Mouse (Mus musculus) liver, embryonic 16.5 days (tissue): ENCODE results near the gene Smc5. TPM values are rescaled to one million over a fixed set of nuclear protein-coding genes. Genes with fewer than 3 reads are reported as not detected.
A peak's percentile ranks its signal among the peaks of the same experiment; 100 is the strongest.

Experiments
- ATAC-seq: fragments of 200-750 bp; cut with Nextera tagmentation; 2 replicates; pipeline ENCODE4 v1.8.0; 2017; ENCODE audit warnings: low read depth, mild to moderate bottlenecking, moderate number of reproducible peaks, moderate library complexity
- H3K27ac ChIP-seq: fragments of 300-500 bp; sonication (generic); 2 replicates; pipeline ENCODE4 v1.5.1; 2014; ENCODE audit warnings: mild to moderate bottlenecking, low read length
- H3K27me3 ChIP-seq: fragments of 300-500 bp; sonication (generic); 2 replicates; pipeline ENCODE4 v1.6.1; 2014; ENCODE audit warnings: low read depth, low read length, mixed read lengths; ENCODE audit not compliant: control insufficient read depth, insufficient read depth
- H3K36me3 ChIP-seq: fragments of 300-500 bp; sonication (generic); 2 replicates; pipeline ENCODE4 v1.6.1; 2014; ENCODE audit warnings: mild to moderate bottlenecking; ENCODE audit not compliant: control insufficient read depth, insufficient read depth
- H3K4me1 ChIP-seq: fragments of 300-500 bp; sonication (generic); 2 replicates; pipeline ENCODE4 v1.6.1; 2014; ENCODE audit warnings: low read depth, low read length, mixed read lengths; ENCODE audit not compliant: control insufficient read depth
- H3K4me2 ChIP-seq: fragments of 300-500 bp; sonication (generic); 2 replicates; pipeline ENCODE4 v1.6.1; 2014; ENCODE audit warnings: low read depth, low read length, mixed read lengths
- H3K4me3 ChIP-seq: fragments of 300-500 bp; sonication (generic); 2 replicates; pipeline ENCODE4 v1.5.1; 2014; ENCODE audit warnings: low read depth, mild to moderate bottlenecking, low read length
- H3K9ac ChIP-seq: fragments of 300-500 bp; sonication (generic); 2 replicates; pipeline ENCODE4 v1.6.1; 2014; ENCODE audit warnings: low read depth, low read length
- H3K9me3 ChIP-seq: fragments of 300-500 bp; sonication (generic); replicated peaks from 2 replicates; pipeline ENCODE4 v1.6.1; 2016; ENCODE audit warnings: low read length; ENCODE audit not compliant: control insufficient read depth
- WGBS: fragments of 180-500 bp; shearing (Covaris S2); extraction: QIAGEN DNeasy Blood & Tissue Kit; methylation state at CpG from one replicate; pipeline ENCODE4 v1.1.7; 2014; ENCODE audit not compliant: insufficient replicate concordance; 5-methylcytosine and 5-hydroxymethylcytosine counted together
- polyA plus RNA-seq: library from polyadenylated mRNA; unstranded; fragments of >200 nt; fragmentation: Nextera tagmentation; extraction: Ambion mirVana; gene quantifications from 2 replicates; pipeline ENCODE4 v1.2.1, GENCODE M21; 2015

Gene Smc5
- polyA plus RNA-seq = 9.4 and 10.8 TPM in 2 replicates

DNA sequence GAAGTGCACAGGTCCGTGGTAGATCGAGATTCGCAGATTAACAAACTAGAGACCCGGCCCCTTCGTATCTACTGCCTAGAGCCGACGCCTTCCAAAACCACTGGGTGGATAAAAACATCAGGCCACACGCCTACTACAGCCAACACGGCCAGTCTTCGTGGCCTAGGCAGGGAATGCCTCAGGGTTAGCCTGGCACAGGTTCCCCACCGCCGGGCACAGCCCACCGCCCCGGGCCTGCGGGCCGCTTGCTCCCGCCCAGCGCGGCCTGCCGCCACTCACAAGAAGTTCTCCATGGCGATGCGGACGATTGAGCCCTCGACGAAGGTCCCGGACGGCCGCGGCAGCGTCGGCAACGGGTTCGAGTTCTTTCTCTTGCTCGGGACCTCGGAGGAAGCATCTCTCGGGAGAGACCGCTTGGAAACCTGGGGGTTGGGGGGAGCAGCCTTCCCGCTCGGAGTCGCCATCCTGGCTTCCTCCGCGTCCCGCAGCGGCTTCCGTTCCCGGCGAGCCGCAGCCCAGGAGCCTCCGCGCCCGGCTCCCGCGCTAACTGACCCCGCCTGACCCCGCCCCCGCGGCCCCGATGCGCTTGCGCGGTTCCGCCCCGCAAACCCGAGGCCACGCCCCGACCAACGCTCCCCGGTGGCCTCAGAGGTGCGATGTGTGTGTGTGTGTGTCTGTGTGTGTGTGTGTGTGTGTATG lies at the start of gene Smc5:
Gene Smc5 (minus strand): TSS at position 543 of the 699 bp plus-strand sequence.
- Histone ChIP-seq H3K9me3 (no peaks in the 10 kb centered on the region), H3K27me3 (no peaks in the 10 kb centered on the region), H3K4me3 (peak within 1 kb of the TSS; percentile 87), H3K27ac (peak within 1 kb of the TSS; percentile 71; the same call in 1 of the 2 replicates), H3K36me3 (no peaks in the 10 kb centered on the region), H3K4me1 (peaks cover 9% of the 10 kb centered on the region), H3K4me2 (peak within 1 kb of the TSS; percentile 60), H3K9ac (peak within 1 kb of the TSS; percentile 81)
- peak; percentile 98 for ATAC-seq
- WGBS = under 1% methylated on average over 69 of the region's 69 CpGs

GRCm38 (mm10) chr19:23323107-23323506 lies 49.4 kb upstream of the Smc5 start:
- Histone ChIP-seq H3K9ac (no peak overlapping the region), H3K9me3 (no peaks in the 10 kb centered on the region), H3K4me3 (no peak overlapping the region), H3K36me3 (no peaks in the 10 kb centered on the region), H3K4me1 (no peaks in the 10 kb centered on the region), H3K27me3 (no peaks in the 10 kb centered on the region), H3K4me2 (no peak overlapping the region), H3K27ac (no peak overlapping the region)
- no peak for ATAC-seq
- 14% methylated on average over 3 of the region's 3 CpGs for WGBS

- Histone ChIP-seq H3K27ac (no peak overlapping the region), H3K27me3 (no peaks in the 10 kb centered on the region), H3K36me3 (no peaks in the 10 kb centered on the region), H3K4me3 (no peak overlapping the region), H3K4me2 (no peak overlapping the region), H3K9ac (no peak overlapping the region), H3K4me1 (no peaks in the 10 kb centered on the region), H3K9me3 (no peaks in the 10 kb centered on the region)
- no peak for ATAC-seq
- WGBS = 58% methylated on average over 5 of the region's 5 CpGs
Observed at GRCm38 (mm10) chr19:23317989-23318358, 44.3 kb upstream of the Smc5 start.

- H3K9ac ChIP-seq = no peak overlapping the region
- H3K27me3 ChIP-seq = no peaks in the 10 kb centered on the region
- H3K4me1 ChIP-seq = no peaks in the 10 kb centered on the region
- no peak overlapping the region for H3K4me3 ChIP-seq
- WGBS = 43% methylated on average over 5 of the region's 5 CpGs
- no peak for ATAC-seq
- no peak overlapping the region for H3K27ac ChIP-seq
- H3K9me3 ChIP-seq = no peaks in the 10 kb centered on the region
- no peak overlapping the region for H3K4me2 ChIP-seq
- H3K36me3 ChIP-seq = no peaks in the 10 kb centered on the region
Observed at GRCm38 (mm10) chr19:23317295-23317988, 43.7 kb upstream of the Smc5 start.

DNA sequence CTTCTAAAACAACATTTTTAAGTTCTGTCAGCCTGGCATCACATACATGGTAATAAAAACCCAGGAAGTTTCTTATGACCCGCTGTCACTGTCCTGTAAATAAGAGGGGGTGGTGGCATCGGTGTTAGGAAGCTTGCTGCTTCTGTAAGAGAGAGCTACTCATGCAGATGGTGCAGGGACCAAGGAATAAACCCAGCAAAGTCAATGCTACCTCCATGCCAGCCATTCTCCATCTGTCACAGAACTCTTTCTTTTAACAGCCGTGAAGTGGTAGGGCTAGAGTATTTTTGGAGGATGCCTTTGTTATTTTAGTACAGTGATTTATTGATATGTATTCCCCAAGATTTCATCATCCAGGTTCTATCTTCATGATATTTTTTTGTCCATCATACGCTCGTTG lies 43.2 kb upstream of the Smc5 start:
- no peaks in the 10 kb centered on the region for H3K36me3 ChIP-seq
- H3K27me3 ChIP-seq = no peaks in the 10 kb centered on the region
- H3K9me3 ChIP-seq = no peaks in the 10 kb centered on the region
- H3K27ac ChIP-seq = no peak overlapping the region
- no peaks in the 10 kb centered on the region for H3K4me1 ChIP-seq
- ATAC-seq = no peak
- H3K4me3 ChIP-seq = no peak overlapping the region
- H3K9ac ChIP-seq = no peak overlapping the region
- 67% methylated on average over 5 of the region's 5 CpGs for WGBS
- no peak overlapping the region for H3K4me2 ChIP-seq

- H3K4me1 ChIP-seq = no peaks in the 10 kb centered on the region
- WGBS = 70% methylated on average over 2 of the region's 2 CpGs
- H3K4me3 ChIP-seq = no peak overlapping the region
- H3K4me2 ChIP-seq = no peak overlapping the region
- H3K9ac ChIP-seq = no peak overlapping the region
- no peaks in the 10 kb centered on the region for H3K36me3 ChIP-seq
- no peaks in the 10 kb centered on the region for H3K9me3 ChIP-seq
- no peak for ATAC-seq
- no peak overlapping the region for H3K27ac ChIP-seq
- no peaks in the 10 kb centered on the region for H3K27me3 ChIP-seq
Observed at GRCm38 (mm10) chr19:23309979-23310378, 36.3 kb upstream of the Smc5 start.

- 65% methylated on average over 7 of the region's 7 CpGs for WGBS
- H3K4me1 ChIP-seq = no peaks in the 10 kb centered on the region
- no peak for ATAC-seq
Observed at GRCm38 (mm10) chr19:23306671-23307070, 33.0 kb upstream of the Smc5 start.

GRCm38 (mm10) chr19:23299987-23300386 lies 26.3 kb upstream of the Smc5 start:
- ATAC-seq = no peak
- no peaks in the 10 kb centered on the region for H3K27me3 ChIP-seq
- no peak overlapping the region for H3K4me3 ChIP-seq
- H3K9ac ChIP-seq = no peak overlapping the region
- WGBS = 69% methylated on average over 3 of the region's 3 CpGs
- no peaks in the 10 kb centered on the region for H3K4me1 ChIP-seq
- no peak overlapping the region for H3K4me2 ChIP-seq
- no peaks in the 10 kb centered on the region for H3K36me3 ChIP-seq
- no peaks in the 10 kb centered on the region for H3K9me3 ChIP-seq
- no peak overlapping the region for H3K27ac ChIP-seq

More at GRCm38 (mm10) chr19:23306671-23307070, 33.0 kb upstream of the Smc5 start:
- no peaks in the 10 kb centered on the region for H3K27me3 ChIP-seq
- H3K9me3 ChIP-seq = no peaks in the 10 kb centered on the region
- H3K36me3 ChIP-seq = no peaks in the 10 kb centered on the region
- H3K4me3 ChIP-seq = no peak overlapping the region
- H3K27ac ChIP-seq = no peak overlapping the region
- H3K4me2 ChIP-seq = no peak overlapping the region
- H3K9ac ChIP-seq = no peak overlapping the region

- no peak overlapping the region for H3K9ac ChIP-seq
- H3K4me1 ChIP-seq = no peaks in the 10 kb centered on the region
- H3K36me3 ChIP-seq = no peaks in the 10 kb centered on the region
- WGBS = 57% methylated on average over 1 of the region's 1 CpGs
- no peaks in the 10 kb centered on the region for H3K27me3 ChIP-seq
- no peak overlapping the region for H3K27ac ChIP-seq
- no peak for ATAC-seq
- no peak overlapping the region for H3K4me2 ChIP-seq
- H3K9me3 ChIP-seq = no peaks in the 10 kb centered on the region
- no peak overlapping the region for H3K4me3 ChIP-seq
Observed at GRCm38 (mm10) chr19:23298917-23299316, 25.2 kb upstream of the Smc5 start.
